Mouse (Mus musculus): ENCODE data around the gene Ncoa4. TPM values are rescaled to one million over a fixed set of nuclear protein-coding genes. Genes with fewer than 3 reads are reported as not detected.

Gene Ncoa4
- total RNA-seq, 1 experiment from 2014 or later, result 198 TPM

- DNase-seq, result no peak
These were observed 41.7 kb downstream of the Ncoa4 start for GRCm38 (mm10) chr14:32201354-32201753.

GRCm38 (mm10) chr14:32201791-32202451 lies 42.3 kb downstream of the Ncoa4 start, which contains the start of the genes Timm23 and Parg:
Gene Timm23, minus strand, starts transcription at chr14:32201898.
Gene Parg, plus strand, starts transcription at chr14:32201949.
- peak; percentile 95 for DNase-seq

- no peak for DNase-seq
These were observed 66.9 kb downstream of the Ncoa4 start for GRCm38 (mm10) chr14:32226601-32227000.

- DNase-seq, result peak; percentile 72
These were observed 69.3 kb downstream of the Ncoa4 start for GRCm38 (mm10) chr14:32228996-32229395.

Other genes with a start within 250 kb of the Ncoa4 start
- gene Galnt15, start 130.9 kb upstream of the Ncoa4 start, total RNA-seq (2021), result 8.9 and 17.0 TPM in 2 replicates
- gene Oxnad1, start 74.5 kb upstream of the Ncoa4 start, total RNA-seq (2021), result 52.9 and 58.8 TPM in 2 replicates
- 58.8 and 61.9 TPM in 2 replicates for gene Dph3, start 74.1 kb upstream of the Ncoa4 start, total RNA-seq (2021)
- not detected in 2 replicates for gene Msmb, start 17.8 kb upstream of the Ncoa4 start, total RNA-seq (2021)
- 260 and 274 TPM in 2 replicates for gene Timm23, start 42.0 kb downstream of the Ncoa4 start, total RNA-seq (2021)
- gene Parg, start 42.1 kb downstream of the Ncoa4 start, total RNA-seq (2021), result 54.4 and 59.0 TPM in 2 replicates
- 7.6 and 8.0 TPM in 2 replicates for gene Ogdhl, start 162.2 kb downstream of the Ncoa4 start, total RNA-seq (2021)
- gene 1700024G13Rik, start 228.5 kb downstream of the Ncoa4 start, total RNA-seq (2021), result not detected in 2 replicates